27 mouse cellular contexts compared by ENCODE assay signal in genomic region chr1:30741955-30742354, GRCm38 (mm10).
"Had no signal": no experiment of that assay in that cellular context is flagged by ENCODE, and none has a peak within 500 bp of the region (broad histone marks: within the 10 kb centered on the region; RNA-seq: fewer than 3 reads in every experiment).

No protein-coding gene starts in this region.

- H3K27me3 ChIP-seq: embryonic facial prominence, embryonic 12.5 days; embryonic facial prominence, embryonic 13.5 days; embryonic facial prominence, embryonic 15.5 days; forebrain, embryonic 12.5 days; forebrain, embryonic 13.5 days; forebrain, embryonic 15.5 days had no signal

- H3K27ac ChIP-seq: embryonic facial prominence, embryonic 10.5 days; embryonic facial prominence, embryonic 12.5 days; embryonic facial prominence, embryonic 13.5 days; embryonic facial prominence, embryonic 15.5 days; forebrain, embryonic 10.5 days; forebrain, embryonic 12.5 days; forebrain, embryonic 13.5 days; forebrain, embryonic 15.5 days; gastrocnemius, adult 2 months; heart, adult 2 months had no signal

- ATAC-seq: forebrain, embryonic 13.5 days; forebrain, embryonic 14.5 days; forebrain, embryonic 15.5 days; forebrain, embryonic 16.5 days; forebrain, postnatal 0 days had no signal

- H3K4me2 ChIP-seq: embryonic facial prominence, embryonic 12.5 days; embryonic facial prominence, embryonic 13.5 days; embryonic facial prominence, embryonic 15.5 days; forebrain, embryonic 12.5 days; forebrain, embryonic 13.5 days; forebrain, embryonic 15.5 days had no signal

- DNase-seq: cerebellum, adult 2 months; cerebellum, adult 8-10 months; cerebellum, adult 9-10 months; cerebellum, adult 9-11 months; cerebellum, postnatal 10 days; cerebellum, postnatal 14 days; cerebellum, postnatal 25 days; cerebellum, postnatal 36 days; embryo, embryonic 11 days; forebrain, postnatal 0 days; gastrocnemius, adult 2 months; gastrocnemius, postnatal 10 days; gastrocnemius, postnatal 14 days; gastrocnemius, postnatal 25 days; gastrocnemius, postnatal 36 days; heart, adult 2 months had no signal

- H3K9ac ChIP-seq: embryonic facial prominence, embryonic 12.5 days; embryonic facial prominence, embryonic 13.5 days; embryonic facial prominence, embryonic 15.5 days; forebrain, embryonic 12.5 days; forebrain, embryonic 13.5 days; forebrain, embryonic 15.5 days; forebrain, postnatal 0 days had no signal

- H3K36me3 ChIP-seq: embryonic facial prominence, embryonic 10.5 days; embryonic facial prominence, embryonic 12.5 days; embryonic facial prominence, embryonic 13.5 days; embryonic facial prominence, embryonic 15.5 days; forebrain, embryonic 10.5 days; forebrain, embryonic 12.5 days; forebrain, embryonic 15.5 days had no signal

- H3K4me3 ChIP-seq: embryonic facial prominence, embryonic 10.5 days; embryonic facial prominence, embryonic 12.5 days; embryonic facial prominence, embryonic 13.5 days; embryonic facial prominence, embryonic 15.5 days; erythroblast, embryonic 14.5 days; forebrain, embryonic 10.5 days; forebrain, embryonic 12.5 days; forebrain, embryonic 13.5 days; forebrain, embryonic 15.5 days; gastrocnemius, adult 2 months; heart, adult 2 months had no signal

- H3K4me1 ChIP-seq: embryonic facial prominence, embryonic 10.5 days; embryonic facial prominence, embryonic 12.5 days; embryonic facial prominence, embryonic 13.5 days; embryonic facial prominence, embryonic 15.5 days; forebrain, embryonic 10.5 days; forebrain, embryonic 12.5 days; forebrain, embryonic 13.5 days; forebrain, embryonic 15.5 days had no signal

- H3K9me3 ChIP-seq: embryonic facial prominence, embryonic 10.5 days; embryonic facial prominence, embryonic 12.5 days; embryonic facial prominence, embryonic 13.5 days; embryonic facial prominence, embryonic 15.5 days; forebrain, embryonic 10.5 days; forebrain, embryonic 12.5 days; forebrain, embryonic 13.5 days; forebrain, embryonic 15.5 days had no signal
